Mouse (Mus musculus): ENCODE data around the gene Atp6v1f. TPM values are rescaled to one million over a fixed set of nuclear protein-coding genes. Genes with fewer than 3 reads are reported as not detected.

The Atp6v1f gene
- total and polyA plus RNA-seq, 3 experiments = 312 to 349 TPM; not detected in 1

GRCm38 (mm10) chr6:29484716-29485559 is 17.4 kb downstream of the Atp6v1f start:
- Histone ChIP-seq H3K79me2 (ENCODE audit: control insufficient read depth, insufficient read depth, low read length, poor library complexity) (no peaks in the 10 kb centered on the region), H3K27me3 (ENCODE audit: control insufficient read depth in 1 of 2, insufficient read depth in 2 of 2, low read length in 2 of 2) (no peaks in the 10 kb centered on the region), H3K9me3 (replicated peaks; ENCODE audit: insufficient read depth, low read length) (no peaks in the 10 kb centered on the region), H3K27ac (ENCODE audit: control insufficient read depth, low read depth, low read length) (no peak overlapping the region), H3K4me3 (ENCODE audit: control insufficient read depth in 1 of 2, insufficient read depth in 1 of 2, low read depth in 2 of 2, low read length in 2 of 2) (no peak overlapping the region), H3K9ac (ENCODE audit: control insufficient read depth, low read depth, low read length, poor library complexity, severe bottlenecking) (no peak overlapping the region), H3K4me1 (ENCODE audit: control insufficient read depth in 1 of 2, insufficient read depth in 2 of 2, low read length in 2 of 2) (peaks cover 3 to 8% of the 10 kb centered on the region in 2 experiments; a peak in 3 of 4 replicates), H3K36me3 (ENCODE audit: control insufficient read depth in 1 of 2, insufficient read depth in 2 of 2, low read length in 2 of 2) (no peaks in the 10 kb centered on the region)
- TF ChIP-seq POLR2AphosphoS5 (IDR thresholded peaks at IDR 0.05; ENCODE audit: borderline replicate concordance, low read depth, low read length) (no peak), RAD21 (IDR thresholded peaks at IDR 0.05; ENCODE audit: low read depth, low read length) (peak; percentile 36), SMC3 (IDR thresholded peaks at IDR 0.05; ENCODE audit: low read depth, low read length) (peak; percentile 73), ZKSCAN1 (IDR thresholded peaks at IDR 0.05; ENCODE audit: low read depth, low read length) (no peak), CTCF (IDR thresholded peaks at IDR 0.05 in 2 of 3, conservative IDR thresholded peaks at IDR 0.05 in 1 of 3; ENCODE audit: control insufficient read depth in 1 of 3, insufficient read depth in 1 of 3, low read depth in 2 of 3, low read length in 3 of 3, poor library complexity in 1 of 3, severe bottlenecking in 1 of 3) (peak; percentile 79 to 89 (median 81)), TAL1 (IDR thresholded peaks at IDR 0.05; ENCODE audit: low read length) (no peak)
- peak; percentile 55 for DNase-seq (ENCODE audit: low read depth, low spot score)

- peak; percentile 64 for DNase-seq (ENCODE audit: low read depth, low spot score)
- TF ChIP-seq RCOR1 (IDR thresholded peaks at IDR 0.05; ENCODE audit: low read depth, low read length) (no peak), MYB (IDR thresholded peaks at IDR 0.05; ENCODE audit: low read depth, low read length) (no peak), RAD21 (IDR thresholded peaks at IDR 0.05; ENCODE audit: low read depth, low read length) (no peak), KAT2A (conservative IDR thresholded peaks at IDR 0.05; ENCODE audit: low read depth, low read length) (no peak), TCF12 (IDR thresholded peaks at IDR 0.05; ENCODE audit: low read depth, low read length) (no peak), NRF1 (IDR thresholded peaks at IDR 0.05; ENCODE audit: insufficient read depth, low read depth, low read length, poor library complexity, severe bottlenecking) (no peak)
- no peaks in the 10 kb centered on the region for H3K36me3 ChIP-seq (ENCODE audit: control insufficient read depth in 1 of 2, insufficient read depth in 2 of 2, low read length in 2 of 2)
These were observed 18.4 kb downstream of the Atp6v1f start for GRCm38 (mm10) chr6:29485951-29486350.

GRCm38 (mm10) chr6:29494101-29494500 is 26.6 kb downstream of the Atp6v1f start:
- no peak overlapping the region for H3K9ac ChIP-seq (ENCODE audit: control insufficient read depth, low read depth, low read length, poor library complexity, severe bottlenecking)
- TF ChIP-seq MAZ (IDR thresholded peaks at IDR 0.05; ENCODE audit: low read depth, low read length) (no peak), MYC (IDR thresholded peaks at IDR 0.05; ENCODE audit: low read depth, low read length) (no peak), POLR2AphosphoS5 (IDR thresholded peaks at IDR 0.05; ENCODE audit: borderline replicate concordance, low read depth, low read length) (no peak), ZMIZ1 (IDR thresholded peaks at IDR 0.05; ENCODE audit: low read depth, low read length) (no peak), USF1 (IDR thresholded peaks at IDR 0.05; ENCODE audit: low read depth, low read length) (no peak)
- no peaks in the 10 kb centered on the region for H3K4me1 ChIP-seq (ENCODE audit: control insufficient read depth in 1 of 2, insufficient read depth in 2 of 2, low read length in 2 of 2)
- H3K9me3 ChIP-seq (replicated peaks; ENCODE audit: insufficient read depth, low read length) = no peaks in the 10 kb centered on the region
- no peak for DNase-seq (ENCODE audit: low read depth, low spot score)
- no peak overlapping the region for H3K27ac ChIP-seq (ENCODE audit: control insufficient read depth, low read depth, low read length)
- no peaks in the 10 kb centered on the region for H3K79me2 ChIP-seq (ENCODE audit: control insufficient read depth, insufficient read depth, low read length, poor library complexity)
- no peaks in the 10 kb centered on the region for H3K36me3 ChIP-seq (ENCODE audit: control insufficient read depth in 1 of 2, insufficient read depth in 2 of 2, low read length in 2 of 2)
- no peaks in the 10 kb centered on the region for H3K27me3 ChIP-seq (ENCODE audit: control insufficient read depth in 1 of 2, insufficient read depth in 2 of 2, low read length in 2 of 2)
- no peak overlapping the region for H3K4me3 ChIP-seq (ENCODE audit: control insufficient read depth in 1 of 2, insufficient read depth in 1 of 2, low read depth in 2 of 2, low read length in 2 of 2)

More at GRCm38 (mm10) chr6:29485951-29486350, 18.4 kb downstream of the Atp6v1f start:
- H3K9ac ChIP-seq (ENCODE audit: control insufficient read depth, low read depth, low read length, poor library complexity, severe bottlenecking) = no peak overlapping the region
- no peaks in the 10 kb centered on the region for H3K79me2 ChIP-seq (ENCODE audit: control insufficient read depth, insufficient read depth, low read length, poor library complexity)
- no peak overlapping the region for H3K4me3 ChIP-seq (ENCODE audit: control insufficient read depth in 1 of 2, insufficient read depth in 1 of 2, low read depth in 2 of 2, low read length in 2 of 2)
- no peak overlapping the region for H3K27ac ChIP-seq (ENCODE audit: control insufficient read depth, low read depth, low read length)
- peaks cover 3 to 8% of the 10 kb centered on the region in 2 experiments; a peak in 3 of 4 replicates for H3K4me1 ChIP-seq (ENCODE audit: control insufficient read depth in 1 of 2, insufficient read depth in 2 of 2, low read length in 2 of 2)
- no peaks in the 10 kb centered on the region for H3K9me3 ChIP-seq (replicated peaks; ENCODE audit: insufficient read depth, low read length)
- no peaks in the 10 kb centered on the region for H3K27me3 ChIP-seq (ENCODE audit: control insufficient read depth in 1 of 2, insufficient read depth in 2 of 2, low read length in 2 of 2)
